Comparison of ENCODE assay signal across 25 mouse cellular contexts in the genomic region with DNA sequence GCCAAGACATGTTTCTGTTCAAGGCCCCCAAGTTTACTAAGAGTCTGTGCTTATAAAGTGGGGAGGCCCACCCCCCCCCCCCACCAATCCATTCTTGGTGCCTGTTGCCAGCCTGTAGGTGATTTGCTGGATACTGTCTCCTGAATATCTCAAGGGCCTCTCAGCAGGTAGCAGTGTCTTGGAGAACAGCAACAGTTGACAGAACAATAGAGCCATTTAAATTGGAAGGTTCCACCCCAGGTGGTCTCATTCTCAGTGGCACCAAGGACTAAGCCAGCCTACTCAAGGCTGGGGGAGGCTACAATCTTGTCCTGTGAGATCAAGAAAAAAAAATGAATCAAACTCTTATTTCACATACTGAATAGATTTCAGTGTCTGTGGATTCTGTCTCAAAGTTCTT.
DNase-seq lines count a peak whose midpoint lies in the region.
"Had no signal": no experiment of that assay in that cellular context is flagged by ENCODE, and none has a peak within 500 bp of the region (broad histone marks: within the 10 kb centered on the region; RNA-seq: fewer than 3 reads in every experiment).

No protein-coding gene starts in this region.

- peak; percentile 94 for DNase-seq in ES-CJ7 (ENCODE audit: low read depth, low spot score)
- peak; percentile 90 for DNase-seq in R1 (ENCODE audit: low read depth, low spot score)
- DNase-seq in ZHBTc4 (ENCODE audit: low read depth, low spot score) = peak; percentile 87
- no peak for DNase-seq in heart, embryonic 10.5 days (ENCODE audit: low spot score)
- DNase-seq in forebrain, embryonic 10.5 days (ENCODE audit: extremely low spot score, low spot score) = no peak
- DNase-seq: adrenal gland, adult 2 months; adrenal gland, postnatal 10 days; adrenal gland, postnatal 25 days; B cell, adult 2 months; cerebellum, adult 11 months; cerebellum, adult 18-20 months; cerebellum, adult 8-10 months; cerebellum, adult 9-11 months; cerebellum, postnatal 14 days; cerebellum, postnatal 36 days; embryo, embryonic 11 days; forebrain, postnatal 0 days had no signal

- no peaks in the 10 kb centered on the region for H3K27me3 ChIP-seq in heart, embryonic 10.5 days (ENCODE audit: insufficient read depth, poor library complexity, severe bottlenecking)
- no peaks in the 10 kb centered on the region for H3K27me3 ChIP-seq in forebrain, embryonic 10.5 days (ENCODE audit: poor library complexity, severe bottlenecking)
- H3K27me3 ChIP-seq: CH12.LX; embryonic facial prominence, embryonic 13.5 days; embryonic facial prominence, embryonic 15.5 days; forebrain, embryonic 13.5 days; forebrain, embryonic 15.5 days; Patski had no signal

- H3K4me3 ChIP-seq in heart, embryonic 10.5 days = no peak overlapping the region
- no peak overlapping the region for H3K4me3 ChIP-seq in forebrain, embryonic 10.5 days
- H3K4me3 ChIP-seq: embryonic facial prominence, embryonic 13.5 days; embryonic facial prominence, embryonic 15.5 days; erythroblast, embryonic 14.5 days; forebrain, embryonic 13.5 days; forebrain, embryonic 15.5 days had no signal

- H3K27ac ChIP-seq in heart, embryonic 10.5 days = no peak overlapping the region
- H3K27ac ChIP-seq in forebrain, embryonic 10.5 days = no peak overlapping the region
- H3K27ac ChIP-seq: embryonic facial prominence, embryonic 13.5 days; embryonic facial prominence, embryonic 15.5 days; forebrain, embryonic 13.5 days; forebrain, embryonic 15.5 days had no signal

- no peaks in the 10 kb centered on the region for H3K36me3 ChIP-seq in heart, embryonic 10.5 days
- H3K36me3 ChIP-seq in forebrain, embryonic 10.5 days (replicated peaks) = no peaks in the 10 kb centered on the region
- H3K36me3 ChIP-seq: embryonic facial prominence, embryonic 13.5 days; embryonic facial prominence, embryonic 15.5 days; forebrain, embryonic 15.5 days; G1E had no signal

- H3K9me3 ChIP-seq in heart, embryonic 10.5 days = no peaks in the 10 kb centered on the region
- H3K9me3 ChIP-seq in forebrain, embryonic 10.5 days = no peaks in the 10 kb centered on the region
- H3K9me3 ChIP-seq: embryonic facial prominence, embryonic 13.5 days; embryonic facial prominence, embryonic 15.5 days; forebrain, embryonic 13.5 days; forebrain, embryonic 15.5 days; G1E had no signal

- H3K4me1 ChIP-seq in heart, embryonic 10.5 days = no peaks in the 10 kb centered on the region
- H3K4me1 ChIP-seq in forebrain, embryonic 10.5 days = no peaks in the 10 kb centered on the region
- H3K4me1 ChIP-seq: embryonic facial prominence, embryonic 13.5 days; embryonic facial prominence, embryonic 15.5 days; forebrain, embryonic 13.5 days; forebrain, embryonic 15.5 days had no signal

Comparison
In these comparisons a context has a peak if more than half of its experiments do, and no peak if none do; other contexts are left out.
1. DNase-seq: peak in ES-CJ7 (single experiment), R1 (single experiment) and ZHBTc4 (single experiment); none in heart, embryonic 10.5 days (single experiment) and forebrain, embryonic 10.5 days (single experiment).